Mouse (Mus musculus): Measurements from ENCODE around the gene Arhgap22.

DNA sequence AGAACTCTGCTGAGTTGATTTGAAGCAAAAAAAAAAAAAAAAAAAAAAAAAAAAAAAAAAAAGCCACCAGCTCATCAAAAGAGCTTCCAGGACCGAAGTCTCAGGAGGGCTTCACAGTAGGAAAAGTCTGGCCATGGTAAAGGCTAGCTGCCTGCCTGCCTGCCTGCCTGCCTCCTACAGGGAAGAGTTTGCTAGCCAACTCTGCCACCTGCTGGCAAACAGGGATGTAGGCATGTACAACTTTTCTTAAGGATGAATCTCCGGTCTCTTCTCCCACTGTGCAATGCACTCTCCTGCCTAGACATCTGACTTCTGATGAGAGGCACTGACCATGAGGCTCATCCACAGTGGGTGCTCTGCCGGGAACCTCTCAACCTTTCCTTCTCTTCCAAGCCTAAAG is 157.4 kb downstream of the Arhgap22 start:
- TF ChIP-seq CTCF (IDR thresholded peaks at IDR 0.05; ENCODE audit: borderline replicate concordance, insufficient read depth, low read depth, low read length) (peak; percentile 77), POLR2A (IDR thresholded peaks at IDR 0.05; ENCODE audit: borderline replicate concordance, insufficient read depth, low read length) (no peak)

Data from cerebellum, adult 2 months (tissue).